Mouse (Mus musculus) retina, embryonic 14.5 days (tissue): Measurements from ENCODE around the gene 6330409D20Rik.

ENCODE experiments used
- DNase-seq: peaks from one replicate; pipeline ENCODE4 v3.0.0-alpha.2; 2015; ENCODE audit warnings: low spot score

6330409D20Rik gene

DNA sequence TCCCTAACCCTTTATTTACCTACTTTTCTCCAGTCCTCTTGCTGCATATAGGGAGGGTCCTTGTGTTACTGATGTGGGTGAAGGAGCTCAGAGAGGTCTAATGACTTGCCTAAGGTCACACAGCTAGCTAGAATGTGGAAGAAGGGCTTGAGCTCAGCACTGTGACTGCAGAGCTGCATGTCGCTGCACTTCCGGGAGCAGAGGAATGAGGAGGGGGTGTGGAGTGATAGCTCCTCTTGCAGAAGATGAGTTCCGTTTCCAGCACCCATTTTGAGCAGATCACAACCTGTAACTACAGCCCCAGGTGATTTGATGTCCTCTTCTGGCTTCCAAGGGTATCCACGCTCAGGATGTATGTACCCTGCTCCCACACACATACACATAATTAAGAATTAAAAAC is 16.7 kb downstream of the 6330409D20Rik start:
- no peak for DNase-seq

DNA sequence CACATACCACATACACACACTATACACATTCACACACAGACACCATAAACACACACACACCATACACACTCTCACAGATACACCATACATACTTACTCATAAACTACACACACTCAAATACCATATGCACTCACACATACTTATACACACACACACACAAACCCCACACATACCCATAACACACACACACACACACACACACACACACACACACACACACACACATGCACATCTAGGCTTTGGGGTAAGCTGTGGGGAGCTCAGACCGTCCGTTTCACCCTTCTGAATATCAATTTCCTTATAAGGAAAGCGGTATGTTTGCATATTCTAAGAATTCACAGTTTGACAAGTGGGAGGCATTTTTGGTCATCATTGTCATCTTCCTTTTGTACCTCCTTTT is 18.2 kb downstream of the 6330409D20Rik start:
- no peak for DNase-seq

DNA sequence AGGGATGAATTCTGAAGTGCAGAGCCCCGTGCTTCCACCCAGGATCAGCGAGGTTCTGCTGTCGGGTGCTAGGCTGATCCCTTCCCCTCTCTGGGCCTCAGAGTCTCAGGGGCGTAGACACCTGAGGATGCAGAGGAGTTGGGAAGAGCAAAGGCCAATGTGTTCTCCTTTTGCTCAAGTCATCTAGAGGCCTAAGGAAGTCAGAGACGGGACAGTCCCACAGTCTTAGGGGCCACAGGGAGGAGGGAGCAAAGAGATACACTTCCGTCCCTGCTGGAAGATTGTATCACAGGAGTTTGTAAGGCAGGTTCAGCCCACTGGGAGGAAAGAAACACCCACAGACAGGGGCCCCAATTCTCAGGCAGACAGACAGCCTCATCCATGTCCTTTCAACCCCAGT is 18.8 kb downstream of the 6330409D20Rik start:
- no peak for DNase-seq

DNA sequence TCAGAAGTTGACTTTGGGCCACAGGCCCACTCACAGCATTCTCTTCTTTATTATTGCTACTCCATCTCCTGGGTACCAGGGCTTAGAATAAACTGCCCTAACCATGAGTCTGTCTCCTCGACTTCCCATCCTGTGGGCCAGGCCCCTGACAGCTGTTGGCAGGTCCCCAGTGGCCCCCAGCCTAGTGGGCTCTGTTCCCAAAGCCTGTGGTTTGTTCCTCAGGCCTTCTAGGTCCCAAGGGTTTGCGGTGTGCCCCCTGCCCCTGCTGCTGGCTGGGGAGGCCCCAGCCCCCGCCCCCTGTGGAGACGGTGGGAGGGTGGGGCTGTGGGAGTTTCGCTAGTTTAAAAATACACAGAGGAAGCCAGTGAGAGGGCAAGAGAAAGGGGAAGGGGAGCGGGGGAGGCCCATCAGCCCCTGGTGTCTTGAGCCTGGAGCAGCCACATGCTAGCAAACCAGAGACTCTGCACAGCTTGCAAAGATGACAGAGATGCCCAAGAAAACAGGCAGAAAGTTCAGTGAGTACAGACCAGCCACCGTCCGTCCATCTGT is 20.1 kb downstream of the 6330409D20Rik start, which contains the start of gene Sh2d3c:
Sh2d3c (plus strand) TSS at position 375 of the 549 bp plus-strand sequence.
- DNase-seq, result no peak

DNA sequence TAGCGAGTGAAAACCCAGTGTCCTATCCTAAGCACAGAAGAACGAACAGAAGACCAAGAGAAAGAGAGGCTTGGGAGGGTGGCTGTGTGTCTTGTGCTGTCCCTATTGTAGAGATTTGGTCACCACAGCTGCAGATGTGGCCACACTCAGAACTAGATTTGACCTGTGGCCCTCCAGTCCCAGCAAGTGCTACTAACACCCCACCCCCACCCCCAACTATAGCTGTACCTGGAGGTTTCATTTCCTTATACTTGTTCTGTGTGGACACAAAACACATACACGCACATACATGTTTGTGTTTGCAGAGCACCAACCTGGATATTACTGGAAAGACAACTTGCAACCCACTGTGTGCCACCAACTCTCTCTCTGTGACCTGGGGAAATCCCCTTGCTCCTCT is 20.8 kb downstream of the 6330409D20Rik start:
- DNase-seq, result no peak

DNA sequence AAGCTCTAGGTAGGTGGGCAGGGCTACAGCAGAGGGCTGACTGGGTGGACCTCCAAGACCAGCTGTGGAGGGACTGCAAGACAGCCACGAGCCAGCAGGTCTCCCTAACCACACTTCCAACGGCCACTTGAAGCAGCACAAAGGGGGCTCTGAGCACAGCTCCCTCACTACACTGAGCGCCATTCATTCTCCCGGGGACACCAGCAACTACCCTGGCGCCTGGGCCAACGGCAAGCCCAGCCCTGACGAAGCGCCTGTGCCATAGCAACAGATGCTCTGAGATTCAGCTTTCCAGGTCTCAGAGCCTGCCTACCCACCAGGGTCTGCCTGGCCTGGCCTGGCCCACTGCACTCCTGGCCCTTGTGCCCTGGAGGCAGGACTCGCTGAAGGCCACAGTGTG is 22.1 kb downstream of the 6330409D20Rik start:
- peak; percentile 20 for DNase-seq

DNA sequence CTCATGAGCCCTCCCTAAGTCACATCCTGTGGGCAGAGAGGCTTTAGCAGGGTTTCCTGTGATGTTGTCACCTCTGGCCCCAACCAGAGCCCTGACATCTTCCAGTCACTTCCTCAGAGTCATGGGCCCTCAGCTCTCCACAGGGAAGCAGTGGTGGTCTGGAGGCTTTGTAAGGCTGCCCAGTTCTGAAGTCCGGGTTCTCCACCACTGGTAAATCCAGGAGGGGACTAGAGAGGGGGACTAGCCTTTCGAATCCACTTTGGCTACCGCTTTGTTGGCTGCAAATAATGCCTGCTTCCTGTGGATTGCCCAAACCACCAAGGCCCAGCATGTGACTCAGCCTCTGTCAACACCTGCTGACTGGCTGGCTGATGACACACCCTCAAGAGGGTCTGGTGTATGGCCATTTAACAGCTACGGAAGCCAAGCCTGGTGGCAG is 25.8 kb downstream of the 6330409D20Rik start:
- no peak for DNase-seq

DNA sequence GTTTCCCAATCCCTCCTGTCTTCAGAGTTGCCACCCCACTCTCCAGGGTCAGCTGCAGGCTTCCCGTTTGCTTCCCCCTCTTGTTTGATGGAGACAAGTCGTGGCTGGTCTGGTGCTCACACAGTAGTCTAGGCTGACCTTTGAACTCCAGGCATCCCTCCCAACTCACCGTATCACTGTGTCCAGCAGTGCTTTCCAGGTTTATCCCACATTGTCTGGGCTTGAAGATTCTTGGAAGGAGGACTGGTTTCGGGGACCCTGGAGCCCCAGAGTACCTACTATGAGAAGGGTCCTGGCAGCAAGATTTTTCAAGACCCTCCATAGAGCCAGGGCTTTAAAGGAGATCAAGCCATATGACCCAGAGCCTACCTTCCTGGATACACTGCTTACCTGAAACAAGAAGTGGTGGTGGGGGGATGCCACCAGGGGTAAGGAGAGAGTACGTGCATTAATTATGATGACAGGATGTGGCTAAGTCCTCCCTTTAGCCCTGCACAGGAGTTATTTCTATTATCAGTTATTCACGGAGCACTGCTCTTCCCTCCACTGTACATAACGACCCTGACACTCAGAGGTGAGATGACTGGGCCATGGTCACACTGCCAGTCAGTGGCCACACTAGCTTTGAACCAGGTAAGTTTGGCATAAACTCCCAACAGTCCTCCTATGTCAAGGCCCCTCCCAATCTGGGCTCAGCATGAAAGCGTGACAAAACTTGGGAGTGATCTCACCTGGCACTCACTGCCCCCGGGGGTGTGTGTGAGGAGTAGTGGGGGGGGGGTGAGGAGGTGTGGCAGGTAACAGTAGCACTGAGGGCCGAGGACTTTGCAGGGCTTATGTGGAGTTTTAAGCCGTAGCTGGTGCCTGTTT is 26.5 kb downstream of the 6330409D20Rik start:
- no peak for DNase-seq

DNA sequence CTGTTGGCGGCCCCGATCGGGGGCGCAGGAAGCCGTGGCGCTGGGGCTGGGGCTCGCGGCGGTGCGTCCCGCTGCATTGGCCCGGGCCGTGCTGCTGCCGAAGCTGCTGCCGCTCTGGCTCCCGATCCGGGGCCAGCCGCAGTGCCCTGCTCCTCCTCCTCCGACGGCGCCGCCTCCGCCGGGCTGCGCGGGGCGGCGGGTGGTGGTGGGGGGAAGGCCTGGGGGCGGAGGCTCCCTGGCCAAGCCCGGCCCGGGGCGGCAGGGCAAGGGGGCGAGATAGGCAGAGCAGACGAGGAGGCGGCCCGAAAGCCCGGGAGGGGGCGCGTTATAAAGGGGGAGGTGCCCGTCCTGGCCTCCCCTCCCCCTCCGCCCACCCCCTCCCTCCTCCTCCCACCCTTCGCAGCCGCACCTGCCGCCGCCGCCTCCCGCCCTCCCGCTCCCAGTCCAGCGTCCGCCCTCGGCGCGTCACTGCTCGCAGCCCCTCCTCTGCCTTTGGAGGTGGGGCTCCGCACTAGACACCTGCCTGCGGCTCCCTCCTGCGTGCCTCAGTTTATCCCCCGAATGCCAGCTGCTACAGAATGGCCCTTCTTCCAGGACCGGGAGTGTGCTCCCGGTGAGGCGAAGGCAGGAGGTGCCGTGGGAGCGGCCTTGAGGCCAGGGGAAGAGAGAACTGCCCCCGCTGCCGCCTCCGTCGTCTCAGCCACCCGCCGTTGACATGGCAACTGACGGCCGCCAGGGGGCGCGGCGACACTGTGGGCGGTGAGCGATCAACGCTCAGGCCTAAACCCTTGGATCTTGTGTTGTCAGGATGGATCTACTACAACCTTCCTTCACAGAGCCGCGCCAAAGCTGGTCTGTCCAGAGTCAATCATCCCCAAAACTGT is 27.6 kb downstream of the 6330409D20Rik start, which contains the start of gene Cdk9:
Cdk9 (minus strand) TSS at position 143 of the 884 bp plus-strand sequence.
- peak; percentile 92 for DNase-seq

DNA sequence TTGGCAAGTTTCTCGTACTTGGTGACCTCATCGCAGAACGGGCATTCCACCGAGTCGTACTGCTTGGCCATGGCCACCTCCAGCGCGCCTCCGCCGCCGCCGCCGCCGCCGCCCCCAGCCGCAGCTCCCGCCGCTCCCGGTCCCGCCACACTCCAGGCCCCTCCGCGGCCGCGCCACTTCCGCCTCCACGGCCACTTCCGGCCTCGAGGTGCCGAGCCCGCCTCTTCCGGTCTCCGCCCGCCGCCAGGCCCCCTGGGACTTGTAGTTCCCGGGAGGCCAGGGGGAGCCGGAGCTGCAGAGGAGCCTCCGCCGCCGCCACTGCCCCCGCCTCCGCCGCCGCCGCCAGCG is 28.3 kb downstream of the 6330409D20Rik start:
- peak; percentile 94 for DNase-seq

DNA sequence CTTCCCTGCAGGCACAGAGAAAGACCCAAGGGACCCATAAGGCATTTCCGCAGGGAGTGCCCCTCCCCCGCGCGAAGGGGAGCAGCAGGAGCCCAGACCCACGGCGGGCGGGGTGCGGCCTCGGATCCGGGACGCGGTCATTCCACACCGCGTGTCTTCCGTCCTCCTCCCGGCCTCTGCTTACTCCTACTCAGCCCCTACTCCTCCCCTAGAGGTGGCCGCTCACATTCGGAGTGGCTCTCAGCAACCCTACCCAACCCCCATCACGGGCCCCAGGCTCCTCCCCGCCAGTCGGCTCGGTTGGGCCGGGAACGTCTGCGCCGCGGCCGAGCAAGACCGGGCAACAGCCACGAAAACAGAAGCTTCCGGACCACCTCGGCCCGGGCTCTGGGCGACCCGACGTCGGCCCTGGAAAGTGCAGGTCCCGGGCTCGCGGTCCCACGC is 28.7 kb downstream of the 6330409D20Rik start:
- peak; percentile 64 for DNase-seq

DNA sequence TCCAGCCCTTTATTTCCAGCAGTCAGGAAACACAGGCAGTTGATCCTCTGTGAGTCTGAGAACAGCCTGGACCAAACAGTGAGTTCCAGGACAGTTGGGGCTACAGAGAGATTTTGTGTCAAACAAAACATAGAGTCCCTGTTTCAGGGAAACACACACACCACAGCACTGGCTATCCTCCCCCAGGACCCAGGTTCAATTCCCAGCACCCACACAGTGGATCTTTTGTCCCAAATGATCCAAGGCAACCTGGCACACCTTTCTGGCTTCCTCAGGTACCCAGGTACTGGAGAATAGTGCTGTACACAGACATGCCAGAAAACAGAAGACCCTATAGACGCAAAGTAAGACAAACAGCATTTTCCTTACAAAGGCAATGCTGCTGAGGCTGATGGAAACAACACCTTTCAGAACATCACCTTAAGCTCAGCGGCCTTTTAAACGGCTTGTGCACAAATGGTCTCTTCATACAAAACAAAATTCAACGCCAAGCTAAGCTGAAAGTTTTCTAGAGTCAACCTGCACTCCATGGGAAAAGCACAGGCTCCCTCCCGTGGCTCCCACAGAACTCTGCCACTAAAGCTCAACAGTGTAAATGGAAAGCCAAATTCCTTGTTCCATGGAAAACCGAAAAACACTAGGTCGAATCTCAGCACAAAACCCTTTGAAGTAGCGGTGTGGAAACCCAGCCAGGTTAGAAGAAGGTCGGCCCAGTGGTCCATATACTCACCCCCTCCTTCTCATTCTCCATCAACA is 29.3 kb downstream of the 6330409D20Rik start:
- no peak for DNase-seq

DNA sequence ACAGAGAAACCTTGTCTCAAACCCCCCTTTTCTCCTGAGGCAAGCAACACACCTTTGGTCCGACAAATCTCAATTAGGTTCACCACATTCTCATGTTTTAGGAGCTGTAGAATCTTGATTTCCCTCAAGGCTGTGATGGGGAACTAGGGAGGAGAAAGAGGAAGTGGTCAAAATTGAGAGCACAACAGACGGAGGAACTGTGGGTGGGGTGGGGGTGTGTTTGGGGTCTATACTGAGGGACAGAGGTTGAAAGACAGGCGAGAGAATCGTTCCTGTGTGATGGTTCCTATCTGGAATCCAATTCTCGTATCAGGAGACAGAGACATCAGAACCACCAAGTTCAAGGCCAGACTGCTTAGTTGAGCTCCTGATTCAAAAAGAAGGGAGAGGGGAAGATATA is 30.4 kb downstream of the 6330409D20Rik start:
- DNase-seq, result no peak

DNA sequence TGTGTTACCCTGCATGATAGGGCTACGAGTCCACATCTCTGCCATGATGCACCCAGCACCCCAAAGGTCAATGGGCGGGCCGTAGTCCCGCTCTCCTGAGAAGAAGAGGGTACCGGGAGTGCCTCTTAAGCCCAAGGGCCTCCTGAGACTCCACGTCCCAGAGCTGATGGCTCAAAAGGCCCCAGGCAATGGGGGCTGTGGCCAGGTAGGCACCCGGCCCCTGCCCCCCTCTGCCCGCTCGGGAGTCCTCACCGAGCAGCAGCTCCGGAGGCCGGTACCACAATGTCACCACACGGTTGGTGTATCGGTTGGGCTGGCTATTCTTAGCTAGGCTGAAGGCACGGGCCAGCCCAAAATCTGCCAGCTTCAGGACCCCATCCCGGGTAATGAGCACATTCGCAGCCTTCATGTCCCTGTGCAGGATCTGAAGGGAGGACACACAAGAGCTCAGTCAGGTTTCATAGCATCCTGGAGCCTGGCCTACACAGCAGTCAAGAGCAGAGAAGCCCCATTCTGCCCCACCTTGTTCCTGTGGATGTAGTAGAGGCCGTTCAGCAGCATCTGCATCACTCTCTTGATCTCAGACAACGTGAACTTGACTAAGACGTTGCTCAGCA is 31.2 kb downstream of the 6330409D20Rik start:
- no peak for DNase-seq

DNA sequence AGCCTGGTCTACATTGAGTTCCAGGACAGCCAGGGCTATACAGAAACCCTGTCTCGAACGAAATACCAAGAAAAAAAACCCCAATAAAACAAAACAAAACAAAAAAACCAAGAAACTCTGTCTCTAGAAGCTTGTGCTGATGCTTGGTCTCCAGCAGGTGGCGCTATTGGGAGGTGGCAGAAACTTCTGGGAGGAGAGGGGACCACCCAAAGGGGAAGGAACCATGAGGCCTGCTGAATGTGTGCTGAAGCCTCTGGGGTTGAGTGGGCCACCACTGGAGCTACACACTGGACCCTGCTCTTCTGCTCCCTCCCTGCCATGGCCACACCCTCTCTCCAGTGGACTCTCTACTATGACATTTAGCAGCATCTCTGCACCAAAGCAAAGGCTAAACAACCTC is 32.2 kb downstream of the 6330409D20Rik start:
- DNase-seq, result peak; percentile 85

DNA sequence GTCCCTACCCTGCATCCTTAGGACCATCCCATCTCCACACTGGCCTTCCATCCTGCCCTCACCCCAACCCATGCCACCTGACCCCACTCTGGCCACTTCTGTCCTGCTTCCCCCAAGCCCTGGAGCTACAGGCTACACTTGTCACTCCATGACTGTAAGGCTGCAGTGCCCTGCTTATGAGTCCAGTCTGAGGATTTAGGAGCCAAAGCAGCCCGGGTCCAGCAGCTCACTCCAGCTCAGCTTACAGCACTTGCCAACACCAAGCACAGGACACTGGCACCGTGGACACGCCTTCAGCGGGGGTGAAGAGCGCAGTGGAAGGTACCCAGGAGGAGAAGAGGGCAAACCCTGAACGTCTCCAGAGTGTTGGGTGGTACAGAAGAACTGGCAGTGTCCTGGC is 33.8 kb downstream of the 6330409D20Rik start:
- DNase-seq, result no peak

DNA sequence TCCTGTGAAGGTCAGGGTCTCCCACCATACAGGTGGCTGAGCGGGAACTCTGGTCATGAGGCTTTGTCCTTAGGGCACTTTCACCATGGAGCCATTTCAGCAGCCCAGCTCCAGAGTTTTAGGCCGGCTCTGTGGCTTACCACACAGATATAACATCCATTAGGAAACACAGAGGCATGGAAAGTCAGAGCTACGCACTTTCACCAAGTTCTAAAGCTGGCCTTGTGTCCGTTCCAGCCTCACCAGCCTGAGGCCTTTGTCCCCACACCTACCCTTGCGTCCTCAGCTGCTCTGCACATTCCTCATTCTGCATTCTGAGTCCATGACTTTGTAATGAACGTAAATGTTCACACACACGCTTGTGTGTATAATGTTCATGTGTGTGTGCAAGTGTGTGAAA is 35.8 kb downstream of the 6330409D20Rik start:
- DNase-seq, result no peak

DNA sequence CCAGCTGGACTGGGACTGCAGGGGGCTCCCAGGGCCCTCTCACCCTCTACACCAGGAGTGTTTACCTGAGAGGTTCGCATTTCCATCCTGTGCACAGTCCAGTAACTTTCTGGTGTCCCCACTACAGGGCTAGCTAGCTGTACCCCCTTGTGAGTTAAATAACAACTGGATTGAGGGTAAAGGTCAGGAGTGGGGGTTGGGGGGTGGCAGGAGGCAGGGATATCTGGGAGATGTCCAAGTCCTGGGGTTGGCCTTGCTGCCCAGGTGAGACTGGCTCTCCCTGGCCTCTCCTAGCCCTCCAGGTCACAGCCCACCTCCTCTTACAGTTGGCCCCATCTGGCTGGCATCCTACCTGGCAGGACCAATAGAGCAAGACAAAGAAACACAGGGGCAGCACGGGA is 36.8 kb downstream of the 6330409D20Rik start, which contains the start of gene Fpgs:
Fpgs (minus strand) TSS at position 125 of the 401 bp plus-strand sequence.
- no peak for DNase-seq

DNA sequence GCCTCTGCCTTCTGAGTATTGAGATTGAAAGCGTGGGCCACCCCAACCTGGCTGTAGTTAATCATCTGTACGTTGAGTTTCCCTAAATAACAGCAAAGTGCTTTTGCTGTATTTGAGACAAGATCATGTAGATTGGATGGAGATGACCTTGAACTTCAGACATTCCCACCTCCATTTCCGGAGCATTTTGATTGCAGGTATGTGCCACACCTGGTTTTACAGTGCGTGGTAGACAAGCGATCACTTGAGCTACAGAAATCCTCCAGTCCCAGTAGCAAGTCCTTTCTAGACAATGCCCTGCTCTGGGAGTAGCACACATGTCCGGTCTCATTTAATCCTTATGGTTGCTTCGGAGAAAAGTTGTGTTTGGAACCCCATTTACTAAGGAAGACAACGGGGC is 37.8 kb downstream of the 6330409D20Rik start:
- no peak for DNase-seq

DNA sequence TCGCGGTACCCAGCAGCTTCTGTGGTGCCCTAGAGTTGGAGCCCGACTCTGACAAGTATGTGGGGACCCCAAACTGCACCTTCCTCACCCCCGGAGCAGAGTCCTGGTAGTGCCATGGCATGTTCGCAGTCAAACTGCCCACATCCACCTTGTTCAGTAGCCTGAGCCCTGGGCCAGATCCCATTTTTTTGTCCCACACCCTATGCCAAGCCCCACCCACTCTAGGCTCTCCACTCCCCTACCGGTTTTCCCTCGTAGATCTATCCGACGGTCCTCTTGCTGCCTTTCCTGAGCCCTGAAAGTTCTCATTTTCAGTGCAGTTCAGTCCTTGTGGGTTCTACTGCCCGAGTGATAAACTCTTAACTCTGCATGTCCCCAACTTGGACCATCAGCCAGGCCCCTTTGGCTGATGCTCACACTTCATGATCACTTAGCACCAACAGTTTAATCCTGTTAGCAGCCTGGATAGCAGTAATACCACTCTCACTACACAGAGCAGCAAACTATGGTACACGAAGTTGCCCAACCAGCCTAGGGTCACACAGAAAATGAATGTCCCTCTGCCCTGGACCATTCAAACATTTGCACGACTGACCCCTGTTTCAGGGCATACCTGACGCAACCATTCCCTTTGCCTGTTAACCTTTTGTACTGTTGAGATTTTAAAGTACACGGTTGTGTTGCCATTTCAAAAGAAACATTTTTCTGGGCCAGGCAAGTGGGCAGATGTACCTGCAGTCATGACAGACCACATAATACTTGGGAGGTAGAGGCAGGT is 39.7 kb downstream of the 6330409D20Rik start:
- DNase-seq, result no peak
